Mouse (Mus musculus): ENCODE measurements around the gene Sqstm1. TPM values are rescaled to one million over a fixed set of nuclear protein-coding genes. Genes with fewer than 3 reads are reported as not detected.

The Sqstm1 gene
- polyA plus RNA-seq, 1 experiment from 2014 or later, result 131 TPM

DNA sequence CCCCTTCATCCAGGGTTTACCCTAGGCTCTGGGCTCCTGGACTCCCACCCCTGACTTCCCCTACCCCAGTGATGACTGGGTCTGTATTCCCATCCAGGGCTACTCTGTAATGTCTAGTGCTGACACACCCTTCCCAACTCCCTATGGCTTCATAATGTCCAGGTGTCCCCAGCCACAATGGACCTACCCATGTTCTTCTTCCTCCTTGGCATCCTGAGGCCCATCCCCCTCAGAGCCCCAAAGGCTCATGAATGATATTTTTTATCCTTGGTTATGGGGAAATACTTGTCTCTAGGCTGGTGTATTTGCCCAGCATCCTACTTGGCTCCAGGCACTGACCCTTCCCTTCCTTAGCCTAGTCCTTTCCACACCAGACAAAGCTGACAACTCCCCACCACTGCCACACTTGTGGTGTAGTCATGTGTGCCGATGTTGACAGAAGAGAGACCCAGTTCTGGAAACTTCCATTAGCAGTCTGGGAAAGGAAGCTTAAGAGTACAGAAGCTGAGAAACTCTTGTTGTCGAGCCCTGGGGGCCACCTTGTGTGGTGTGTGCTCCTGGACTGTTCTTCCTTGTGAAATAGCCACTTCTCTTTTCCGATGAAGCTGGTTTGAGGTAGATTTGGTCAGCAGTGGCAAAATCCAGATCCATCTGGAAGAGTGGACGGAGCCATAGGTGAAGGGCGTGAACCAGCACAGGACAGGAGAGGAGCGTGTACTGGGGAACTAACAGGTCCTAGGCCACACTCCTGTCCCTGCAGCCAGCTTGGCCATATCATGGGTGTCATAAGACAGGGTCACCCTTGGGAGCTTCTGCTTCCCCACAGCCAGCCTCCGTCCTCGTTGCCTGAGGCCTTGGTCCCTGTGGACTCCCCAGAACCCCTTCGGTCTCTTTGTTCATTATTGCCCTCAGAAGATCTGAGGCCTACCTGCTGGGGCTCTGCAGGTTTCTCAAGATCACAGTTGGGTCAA is 28.5 kb upstream of the Sqstm1 start:
- H3K4me1 ChIP-seq, result peaks cover 26% of the 10 kb centered on the region
- H3K4me3 ChIP-seq, result no peak overlapping the region
- no peak overlapping the region for H3K27ac ChIP-seq (replicated peaks)
- H3K36me3 ChIP-seq (replicated peaks), result peaks cover 14% of the 10 kb centered on the region
- no peak for DNase-seq (ENCODE audit: low spot score)
- H3K9me3 ChIP-seq, result no peaks in the 10 kb centered on the region
- WGBS, result 89% methylated on average over 9 of the region's 9 CpGs
- H3K27me3 ChIP-seq (replicated peaks; ENCODE audit: low read depth, poor library complexity, severe bottlenecking), result peaks cover 55% of the 10 kb centered on the region

DNA sequence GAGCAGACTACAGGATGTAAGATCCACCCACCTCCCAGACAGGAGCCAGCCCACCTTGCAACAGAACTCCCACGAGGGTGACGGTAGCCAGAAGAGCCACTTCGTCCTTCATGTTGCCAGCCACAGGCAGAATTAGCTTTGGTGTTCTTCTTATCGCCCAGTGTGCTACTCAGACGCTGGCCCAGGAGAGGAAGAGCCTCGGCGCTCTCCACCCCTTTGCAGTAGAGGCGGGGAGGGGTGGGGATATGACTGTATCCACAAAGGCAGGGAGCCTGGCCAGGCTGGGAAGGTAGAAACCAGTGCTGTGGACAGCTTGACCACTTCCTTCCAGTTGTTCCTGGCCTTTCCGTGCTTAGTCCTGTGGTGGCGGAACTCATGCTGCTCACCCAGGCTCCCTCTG is 27.7 kb upstream of the Sqstm1 start, which contains the start of gene Ltc4s:
Gene Ltc4s, minus strand, starts transcription at position 293 of the 400 bp plus-strand sequence.
- Histone ChIP-seq H3K36me3 (replicated peaks) (peaks cover 22% of the 10 kb centered on the region), H3K4me1 (peaks cover 26% of the 10 kb centered on the region), H3K9me3 (no peaks in the 10 kb centered on the region), H3K27me3 (replicated peaks; ENCODE audit: low read depth, poor library complexity, severe bottlenecking) (peaks cover 55% of the 10 kb centered on the region), H3K4me3 (peak within 1 kb of the TSS; percentile 75), H3K27ac (replicated peaks) (no peak within 1 kb of the TSS)
- DNase-seq (ENCODE audit: low spot score), result no peak
- 48% methylated on average over 10 of the region's 10 CpGs for WGBS

DNA sequence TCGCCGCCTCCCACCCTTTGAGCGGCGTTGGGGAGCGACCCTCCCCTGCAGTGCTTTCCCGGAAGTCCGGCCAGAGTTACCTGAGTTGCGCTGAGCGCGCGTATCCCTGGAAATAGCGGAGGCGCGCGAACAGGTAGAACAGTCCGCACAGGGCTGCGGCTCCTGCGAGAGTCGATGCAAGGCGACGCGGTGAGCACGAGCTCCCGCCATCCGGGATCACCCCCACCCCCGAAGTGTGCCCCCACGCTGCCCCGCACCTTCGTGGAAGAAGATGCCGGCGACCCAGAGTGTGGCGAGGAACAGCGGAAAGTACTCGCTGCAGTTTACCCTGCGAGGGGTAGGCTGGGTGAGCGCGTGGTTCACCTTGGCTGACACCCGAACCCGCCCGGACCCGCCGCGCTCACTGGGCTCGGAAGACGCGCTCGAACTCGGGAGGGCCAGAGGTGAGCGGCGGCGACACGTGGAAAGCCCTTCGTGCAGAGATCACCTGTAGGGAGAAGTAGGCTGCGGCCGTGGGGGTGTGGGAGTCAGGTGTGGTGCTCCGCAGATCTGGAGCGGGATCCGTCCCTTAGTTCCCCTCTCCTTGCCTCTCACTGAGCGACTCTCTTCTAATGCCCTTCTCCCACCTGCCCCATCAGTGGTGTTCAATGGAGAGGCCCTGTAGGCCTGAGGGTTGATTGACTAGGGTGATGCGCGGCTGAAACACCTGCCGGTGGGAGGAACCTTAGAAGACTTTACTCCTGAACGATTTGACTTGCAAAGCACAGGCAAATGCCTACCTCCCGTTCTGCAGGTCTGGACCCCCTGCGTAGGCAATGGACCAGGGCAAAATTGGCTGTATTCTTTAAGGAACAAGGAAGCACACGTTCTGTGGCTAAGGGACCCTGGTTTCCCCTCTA is 26.6 kb upstream of the Sqstm1 start:
- H3K27me3 ChIP-seq (replicated peaks; ENCODE audit: low read depth, poor library complexity, severe bottlenecking), result peaks cover 55% of the 10 kb centered on the region
- H3K9me3 ChIP-seq, result no peaks in the 10 kb centered on the region
- peaks cover 26% of the 10 kb centered on the region for H3K4me1 ChIP-seq
- no peak for DNase-seq (ENCODE audit: low spot score)
- WGBS, result 2% methylated on average over 66 of the region's 66 CpGs
- peak overlapping the region; percentile 75 for H3K4me3 ChIP-seq
- peak overlapping the region; percentile 64 for H3K27ac ChIP-seq (replicated peaks)
- H3K36me3 ChIP-seq (replicated peaks), result peaks cover 34% of the 10 kb centered on the region

- Histone ChIP-seq H3K27ac (replicated peaks) (peak overlapping the region; percentile 64), H3K27me3 (replicated peaks; ENCODE audit: low read depth, poor library complexity, severe bottlenecking) (peaks cover 55% of the 10 kb centered on the region), H3K36me3 (replicated peaks) (peaks cover 40% of the 10 kb centered on the region), H3K4me1 (peaks cover 31% of the 10 kb centered on the region), H3K9me3 (no peaks in the 10 kb centered on the region), H3K4me3 (peak overlapping the region; percentile 75)
- DNase-seq (ENCODE audit: low spot score), result peak; percentile 95
- WGBS, result under 1% methylated on average over 26 of the region's 27 CpGs
Measured at GRCm38 (mm10) chr11:50236540-50236936, 25.9 kb upstream of the Sqstm1 start.

GRCm38 (mm10) chr11:50234606-50235005 is 24.0 kb upstream of the Sqstm1 start:
- peaks cover 48% of the 10 kb centered on the region for H3K4me1 ChIP-seq
- peaks cover 47% of the 10 kb centered on the region for H3K36me3 ChIP-seq (replicated peaks)
- H3K9me3 ChIP-seq, result no peaks in the 10 kb centered on the region
- no peak for DNase-seq (ENCODE audit: low spot score)
- H3K27me3 ChIP-seq (replicated peaks; ENCODE audit: low read depth, poor library complexity, severe bottlenecking), result peaks cover 67% of the 10 kb centered on the region
- 95% methylated on average over 25 of the region's 25 CpGs for WGBS
- H3K4me3 ChIP-seq, result no peak overlapping the region
- no peak overlapping the region for H3K27ac ChIP-seq (replicated peaks)

- no peak for DNase-seq (ENCODE audit: low spot score)
- Histone ChIP-seq H3K4me3 (no peak overlapping the region), H3K4me1 (peaks cover 54% of the 10 kb centered on the region), H3K27me3 (replicated peaks; ENCODE audit: low read depth, poor library complexity, severe bottlenecking) (peaks cover 65% of the 10 kb centered on the region), H3K9me3 (no peaks in the 10 kb centered on the region), H3K36me3 (replicated peaks) (peaks cover 47% of the 10 kb centered on the region), H3K27ac (replicated peaks) (no peak overlapping the region)
- 84% methylated on average over 11 of the region's 11 CpGs for WGBS
Measured at GRCm38 (mm10) chr11:50233993-50234392, 23.4 kb upstream of the Sqstm1 start.

GRCm38 (mm10) chr11:50233022-50233421 is 22.4 kb upstream of the Sqstm1 start:
- WGBS, result 94% methylated on average over 13 of the region's 13 CpGs
- no peaks in the 10 kb centered on the region for H3K9me3 ChIP-seq
- peaks cover 59% of the 10 kb centered on the region for H3K4me1 ChIP-seq
- peaks cover 47% of the 10 kb centered on the region for H3K36me3 ChIP-seq (replicated peaks)
- peaks cover 56% of the 10 kb centered on the region for H3K27me3 ChIP-seq (replicated peaks; ENCODE audit: low read depth, poor library complexity, severe bottlenecking)
- no peak overlapping the region for H3K27ac ChIP-seq (replicated peaks)
- no peak overlapping the region for H3K4me3 ChIP-seq
- no peak for DNase-seq (ENCODE audit: low spot score)

- WGBS, result 21% methylated on average over 8 of the region's 8 CpGs
- Histone ChIP-seq H3K27me3 (replicated peaks; ENCODE audit: low read depth, poor library complexity, severe bottlenecking) (peaks cover 44% of the 10 kb centered on the region), H3K36me3 (replicated peaks) (peaks cover 47% of the 10 kb centered on the region), H3K4me1 (peaks cover 63% of the 10 kb centered on the region), H3K27ac (replicated peaks) (no peak overlapping the region), H3K4me3 (peak overlapping the region; percentile 49), H3K9me3 (no peaks in the 10 kb centered on the region)
- peak; percentile 62 for DNase-seq (ENCODE audit: low spot score)
Measured at GRCm38 (mm10) chr11:50231411-50231810, 20.8 kb upstream of the Sqstm1 start.

DNA sequence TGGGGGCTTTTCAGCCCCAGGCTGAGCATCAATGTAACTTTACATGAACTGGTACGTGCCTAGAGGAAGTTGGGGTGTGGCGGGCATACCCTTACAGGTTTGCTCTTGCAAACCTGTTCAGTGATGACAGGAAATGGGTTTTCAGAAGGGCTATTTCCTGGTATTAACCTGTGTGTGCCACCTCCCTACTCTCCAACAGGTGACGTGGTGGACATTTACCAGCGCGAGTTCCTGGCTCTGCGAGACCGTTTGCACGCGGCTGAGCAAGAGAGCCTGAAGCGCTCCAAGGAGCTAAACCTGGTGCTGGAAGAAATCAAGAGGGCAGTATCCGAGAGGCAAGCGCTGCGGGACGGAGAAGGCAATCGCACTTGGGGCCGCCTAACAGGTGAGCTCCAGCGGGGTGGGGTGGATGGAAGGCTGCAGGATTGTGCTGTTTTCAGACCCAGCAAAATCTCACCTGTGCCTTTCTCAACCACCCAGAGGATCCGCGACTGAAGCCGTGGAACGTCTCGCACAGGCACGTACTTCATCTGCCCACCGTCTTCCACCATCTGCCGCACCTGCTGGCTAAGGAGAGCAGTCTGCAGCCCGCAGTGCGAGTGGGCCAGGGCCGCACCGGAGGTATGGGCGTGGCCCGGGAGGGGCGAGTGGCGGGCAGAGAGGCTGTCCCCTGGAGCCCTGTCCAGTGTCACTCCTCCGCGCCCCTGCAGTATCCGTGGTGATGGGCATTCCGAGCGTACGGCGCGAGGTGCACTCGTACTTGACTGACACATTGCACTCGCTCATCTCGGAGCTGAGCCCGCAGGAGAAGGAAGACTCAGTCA is 20.1 kb upstream of the Sqstm1 start:
- no peak overlapping the region for H3K27ac ChIP-seq (replicated peaks)
- peak overlapping the region; percentile 49 for H3K4me3 ChIP-seq
- H3K4me1 ChIP-seq, result peaks cover 63% of the 10 kb centered on the region
- DNase-seq (ENCODE audit: low spot score), result peak; percentile 36
- H3K27me3 ChIP-seq (replicated peaks; ENCODE audit: low read depth, poor library complexity, severe bottlenecking), result peaks cover 44% of the 10 kb centered on the region
- no peaks in the 10 kb centered on the region for H3K9me3 ChIP-seq
- peaks cover 47% of the 10 kb centered on the region for H3K36me3 ChIP-seq (replicated peaks)
- WGBS, result 23% methylated on average over 45 of the region's 45 CpGs

GRCm38 (mm10) chr11:50229252-50229910 is 18.8 kb upstream of the Sqstm1 start:
- no peak for DNase-seq (ENCODE audit: low spot score)
- peaks cover 31% of the 10 kb centered on the region for H3K27me3 ChIP-seq (replicated peaks; ENCODE audit: low read depth, poor library complexity, severe bottlenecking)
- peak overlapping the region; percentile 11; the same call in 1 of the 2 replicates for H3K4me3 ChIP-seq
- peak overlapping the region; percentile 26; the same call in 1 of the 2 replicates for H3K27ac ChIP-seq (replicated peaks)
- H3K4me1 ChIP-seq, result peaks cover 69% of the 10 kb centered on the region
- peaks cover 35% of the 10 kb centered on the region for H3K36me3 ChIP-seq (replicated peaks)
- no peaks in the 10 kb centered on the region for H3K9me3 ChIP-seq
- 36% methylated on average over 7 of the region's 7 CpGs for WGBS

DNA sequence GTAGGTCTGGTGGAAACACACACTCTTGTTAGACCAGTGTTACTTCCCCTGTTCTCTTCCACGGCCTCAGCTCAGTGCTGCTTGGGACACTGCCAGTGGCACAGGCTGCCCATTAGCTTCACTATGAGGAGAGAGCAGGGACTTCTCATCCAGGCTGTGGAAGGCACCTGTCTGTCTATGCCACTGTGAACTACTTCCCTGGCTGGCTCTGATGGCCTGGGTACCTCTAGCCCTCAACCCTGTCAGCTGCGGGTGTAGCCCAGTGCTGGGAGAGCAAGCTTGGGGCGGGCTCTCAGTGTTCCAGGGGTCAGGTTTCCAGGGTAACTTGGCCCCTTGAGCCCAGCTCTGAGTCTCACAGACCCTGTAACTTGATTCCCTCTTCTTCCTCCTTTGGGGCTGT is 18.1 kb upstream of the Sqstm1 start:
- peak overlapping the region; percentile 11 for H3K4me3 ChIP-seq
- 15% methylated on average over 3 of the region's 3 CpGs for WGBS
- no peaks in the 10 kb centered on the region for H3K9me3 ChIP-seq
- H3K27me3 ChIP-seq (replicated peaks; ENCODE audit: low read depth, poor library complexity, severe bottlenecking), result peaks cover 33% of the 10 kb centered on the region
- peaks cover 29% of the 10 kb centered on the region for H3K36me3 ChIP-seq (replicated peaks)
- DNase-seq (ENCODE audit: low spot score), result peak; percentile 65
- peaks cover 75% of the 10 kb centered on the region for H3K4me1 ChIP-seq
- peak overlapping the region; percentile 49; the same call in 1 of the 2 replicates for H3K27ac ChIP-seq (replicated peaks)
